Mouse (Mus musculus) embryo, embryonic 10 days (tissue): ENCODE results near the gene Lama5.

Experiments
- DNase-seq: peaks from one replicate; pipeline ENCODE4 v3.0.0-alpha.2; 2015; ENCODE audit warnings: low spot score

Gene Lama5

DNA sequence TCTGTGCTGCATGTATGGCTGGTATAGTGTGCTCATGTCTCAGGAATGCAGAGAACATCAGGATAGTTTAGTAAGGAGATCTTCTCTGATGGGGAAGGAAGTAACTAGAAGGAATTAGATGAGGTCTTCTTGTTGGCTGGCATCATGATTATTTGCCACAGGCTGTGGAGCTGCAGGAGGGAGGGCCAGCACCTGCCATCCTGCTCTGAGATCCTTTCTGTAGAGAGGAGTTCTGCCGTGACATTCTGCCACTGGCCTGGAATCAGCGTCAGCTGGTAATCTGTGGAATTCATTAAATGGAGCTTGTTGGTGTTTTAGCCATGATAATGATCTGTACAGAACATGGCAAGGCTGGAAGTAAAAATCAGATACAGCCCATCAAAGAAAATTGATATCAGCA is 79.6 kb downstream of the Lama5 start:
- DNase-seq = no peak

DNA sequence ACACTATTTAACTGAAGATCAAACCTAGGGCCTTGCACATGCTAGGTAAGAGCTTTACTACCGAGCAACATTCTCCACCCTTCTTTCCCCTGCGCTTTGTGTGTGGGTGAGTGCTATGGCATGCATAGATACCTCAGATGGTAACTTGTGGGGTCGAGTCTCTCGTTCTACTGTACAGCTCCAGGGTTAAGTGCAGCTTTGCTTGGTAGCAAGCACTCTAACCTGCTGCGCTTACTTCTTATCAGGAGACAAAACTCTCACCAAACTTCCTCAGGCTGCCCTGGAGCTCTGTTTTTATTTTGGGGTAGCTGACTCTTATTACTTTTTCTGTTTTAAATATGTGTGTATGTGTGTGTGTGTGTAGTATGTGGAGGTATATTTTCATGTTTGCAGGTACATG is 90.2 kb downstream of the Lama5 start:
- no peak for DNase-seq

- DNase-seq = no peak
Observed at GRCm38 (mm10) chr2:180133911-180134310, 91.7 kb downstream of the Lama5 start.

GRCm38 (mm10) chr2:180133231-180133630 is 92.4 kb downstream of the Lama5 start:
- no peak for DNase-seq

DNA sequence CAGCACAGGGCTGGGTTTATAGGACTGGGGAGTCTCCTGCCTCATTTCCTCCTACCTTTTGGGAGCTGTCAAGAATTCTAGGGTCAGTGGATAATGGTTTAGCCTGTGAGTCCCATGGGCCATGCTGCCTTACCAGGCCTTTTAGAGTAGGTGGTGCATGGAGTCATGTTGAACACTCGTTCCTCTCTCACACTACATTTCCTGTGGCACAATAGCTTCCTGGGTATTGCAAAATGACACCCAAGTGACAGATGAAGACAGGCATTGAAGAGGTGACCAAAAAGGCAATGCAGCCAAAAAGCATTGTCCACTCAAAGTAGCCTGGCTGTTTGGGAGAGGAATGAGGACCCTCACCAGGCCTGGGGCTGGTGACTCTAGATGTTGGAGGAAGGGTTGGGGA is 98.0 kb downstream of the Lama5 start:
- DNase-seq = no peak
